Mouse (Mus musculus): ENCODE results near the gene Gbx1. TPM values are rescaled to one million over a fixed set of nuclear protein-coding genes. Genes with fewer than 3 reads are reported as not detected.
"Not testable (repeated sequence)": the region's sequence is repeated elsewhere in the genome, so short reads cannot be mapped to it uniquely, and the experiment has no call there.

The Gbx1 gene
- 0.02 TPM in 1 of 2 replicates, not detected in the other for polyA plus RNA-seq (2015; fragmentation: Nextera tagmentation; extraction: Ambion mirVana)

- no peak for ATAC-seq (ENCODE audit: low read depth)
- Histone ChIP-seq H3K9me3 (replicated peaks) (no peaks in the 10 kb centered on the region), H3K9ac (no peak within 1 kb of the TSS), H3K27me3 (peaks cover 99% of the 10 kb centered on the region), H3K4me3 (replicated peaks) (peak within 1 kb of the TSS; percentile 40), H3K27ac (no peak within 1 kb of the TSS), H3K4me2 (peak within 1 kb of the TSS; percentile 56), H3K4me1 (replicated peaks) (peaks cover 8% of the 10 kb centered on the region), H3K36me3 (no peaks in the 10 kb centered on the region)
- 2% methylated on average over 29 of the region's 49 CpGs for WGBS (ENCODE audit: insufficient replicate concordance)
- no peak for DNase-seq
Observed at GRCm38 (mm10) chr5:24526889-24527230, at the start of gene Gbx1. Gene Gbx1, minus strand, starts transcription at chr5:24527202.

- peak overlapping the region; percentile 65 for H3K27ac ChIP-seq
- peaks cover 29% of the 10 kb centered on the region for H3K4me1 ChIP-seq (replicated peaks)
- peak overlapping the region; percentile 95 for H3K4me2 ChIP-seq
- peak overlapping the region; percentile 92 for H3K9ac ChIP-seq
- peaks cover 39% of the 10 kb centered on the region for H3K36me3 ChIP-seq
- under 1% methylated on average over 32 of the region's 32 CpGs for WGBS (ENCODE audit: insufficient replicate concordance)
- peak overlapping the region; percentile 81 for H3K4me3 ChIP-seq (replicated peaks)
- H3K27me3 ChIP-seq = no peaks in the 10 kb centered on the region
- ATAC-seq (ENCODE audit: low read depth) = peak; percentile 22
- DNase-seq = no peak
- no peaks in the 10 kb centered on the region for H3K9me3 ChIP-seq (replicated peaks)
Observed at GRCm38 (mm10) chr5:24576801-24577182, 49.8 kb upstream of the Gbx1 start.

GRCm38 (mm10) chr5:24575948-24576347, 48.9 kb upstream of the Gbx1 start:
- peak overlapping the region; percentile 81 for H3K4me3 ChIP-seq (replicated peaks)
- ATAC-seq (ENCODE audit: low read depth) (no peak), DNase-seq (no peak)
- H3K36me3 ChIP-seq = peaks cover 47% of the 10 kb centered on the region
- H3K9ac ChIP-seq = peak overlapping the region; percentile 92; the same call in 1 of the 2 replicates
- H3K4me2 ChIP-seq = peak overlapping the region; percentile 95
- no peaks in the 10 kb centered on the region for H3K27me3 ChIP-seq
- no peaks in the 10 kb centered on the region for H3K9me3 ChIP-seq (replicated peaks)
- H3K27ac ChIP-seq = no peak overlapping the region
- 82% methylated on average over 1 of the region's 1 CpGs for WGBS (ENCODE audit: insufficient replicate concordance)
- H3K4me1 ChIP-seq (replicated peaks) = peaks cover 29% of the 10 kb centered on the region

- no peaks in the 10 kb centered on the region for H3K36me3 ChIP-seq
- no peak within 1 kb of the TSS for H3K9ac ChIP-seq
- no peak for DNase-seq
- H3K4me2 ChIP-seq = no peak within 1 kb of the TSS
- peaks cover 26% of the 10 kb centered on the region for H3K27me3 ChIP-seq
- no peak within 1 kb of the TSS for H3K4me3 ChIP-seq (replicated peaks)
- WGBS (ENCODE audit: insufficient replicate concordance) = 45% methylated on average over 2 of the region's 2 CpGs
- no peak for ATAC-seq (ENCODE audit: low read depth)
- no peaks in the 10 kb centered on the region for H3K4me1 ChIP-seq (replicated peaks)
- H3K27ac ChIP-seq = no peak within 1 kb of the TSS
- no peaks in the 10 kb centered on the region for H3K9me3 ChIP-seq (replicated peaks)
Observed at GRCm38 (mm10) chr5:24556709-24557108, 29.7 kb upstream of the Gbx1 start, which contains the start of gene 4931409K22Rik. Gene 4931409K22Rik, minus strand, starts transcription at chr5:24556809.

- H3K27me3 ChIP-seq = peaks cover 40% of the 10 kb centered on the region
- H3K4me1 ChIP-seq (replicated peaks); H3K9ac ChIP-seq; H3K9me3 ChIP-seq (replicated peaks); H3K4me3 ChIP-seq (replicated peaks); DNase-seq; H3K27ac ChIP-seq; H3K4me2 ChIP-seq; H3K36me3 ChIP-seq; ATAC-seq (ENCODE audit: low read depth): not testable (repeated sequence)
- WGBS (ENCODE audit: insufficient replicate concordance) = 78% methylated on average over 7 of the region's 7 CpGs
Observed at GRCm38 (mm10) chr5:24555335-24555734, 28.3 kb upstream of the Gbx1 start.

GRCm38 (mm10) chr5:24553621-24554244, 26.7 kb upstream of the Gbx1 start:
- Histone ChIP-seq H3K9me3 (replicated peaks) (no peaks in the 10 kb centered on the region), H3K4me1 (replicated peaks) (peaks cover 6% of the 10 kb centered on the region), H3K4me3 (replicated peaks) (no peak overlapping the region), H3K27ac (no peak overlapping the region), H3K4me2 (no peak overlapping the region), H3K36me3 (no peaks in the 10 kb centered on the region), H3K27me3 (peaks cover 48% of the 10 kb centered on the region), H3K9ac (no peak overlapping the region)
- ATAC-seq (ENCODE audit: low read depth) (no peak), DNase-seq (no peak)
- 52% methylated on average over 5 of the region's 5 CpGs for WGBS (ENCODE audit: insufficient replicate concordance)

GRCm38 (mm10) chr5:24551317-24551688, 24.3 kb upstream of the Gbx1 start:
- H3K4me1 ChIP-seq (replicated peaks) = peaks cover 6% of the 10 kb centered on the region
- no peak overlapping the region for H3K9ac ChIP-seq
- DNase-seq (no peak), ATAC-seq (ENCODE audit: low read depth) (no peak)
- H3K4me2 ChIP-seq = no peak overlapping the region
- no peaks in the 10 kb centered on the region for H3K36me3 ChIP-seq
- no peak overlapping the region for H3K4me3 ChIP-seq (replicated peaks)
- 37% methylated on average over 2 of the region's 2 CpGs for WGBS (ENCODE audit: insufficient replicate concordance)
- no peak overlapping the region for H3K27ac ChIP-seq
- H3K27me3 ChIP-seq = peaks cover 48% of the 10 kb centered on the region
- no peaks in the 10 kb centered on the region for H3K9me3 ChIP-seq (replicated peaks)

GRCm38 (mm10) chr5:24550598-24551316, 23.8 kb upstream of the Gbx1 start:
- Histone ChIP-seq H3K4me3 (replicated peaks) (no peak overlapping the region), H3K4me2 (no peak overlapping the region), H3K9me3 (replicated peaks) (no peaks in the 10 kb centered on the region), H3K4me1 (replicated peaks) (peaks cover 6% of the 10 kb centered on the region), H3K36me3 (no peaks in the 10 kb centered on the region), H3K27ac (no peak overlapping the region), H3K27me3 (peaks cover 48% of the 10 kb centered on the region), H3K9ac (no peak overlapping the region)
- WGBS (ENCODE audit: insufficient replicate concordance) = 30% methylated on average over 26 of the region's 26 CpGs
- DNase-seq = no peak
- no peak for ATAC-seq (ENCODE audit: low read depth)

GRCm38 (mm10) chr5:24542643-24543042, 15.6 kb upstream of the Gbx1 start:
- H3K9me3 ChIP-seq (replicated peaks) = no peaks in the 10 kb centered on the region
- peaks cover 11% of the 10 kb centered on the region for H3K4me1 ChIP-seq (replicated peaks)
- H3K27me3 ChIP-seq = peaks cover 14% of the 10 kb centered on the region
- H3K9ac ChIP-seq = no peak overlapping the region
- H3K27ac ChIP-seq = no peak overlapping the region
- no peak for DNase-seq
- H3K4me2 ChIP-seq = no peak overlapping the region
- ATAC-seq (ENCODE audit: low read depth) = no peak
- WGBS (ENCODE audit: insufficient replicate concordance) = 58% methylated on average over 7 of the region's 7 CpGs
- H3K36me3 ChIP-seq = no peaks in the 10 kb centered on the region
- H3K4me3 ChIP-seq (replicated peaks) = no peak overlapping the region

- Histone ChIP-seq H3K36me3 (no peaks in the 10 kb centered on the region), H3K9ac (no peak overlapping the region), H3K27ac (no peak overlapping the region), H3K4me2 (0 out of 2 replicates have a peak overlapping the region, but pooled peaks have one; percentile 23), H3K4me1 (replicated peaks) (peaks cover 11% of the 10 kb centered on the region), H3K4me3 (replicated peaks) (no peak overlapping the region), H3K9me3 (replicated peaks) (no peaks in the 10 kb centered on the region), H3K27me3 (peaks cover 22% of the 10 kb centered on the region)
- ATAC-seq (ENCODE audit: low read depth) (no peak), DNase-seq (no peak)
- 15% methylated on average over 6 of the region's 6 CpGs for WGBS (ENCODE audit: insufficient replicate concordance)
Observed at GRCm38 (mm10) chr5:24541144-24541569, 14.2 kb upstream of the Gbx1 start.

GRCm38 (mm10) chr5:24540387-24541143, 13.6 kb upstream of the Gbx1 start, which contains the start of gene Asb10:
Gene Asb10, minus strand, starts transcription at chr5:24540978.
- Histone ChIP-seq H3K9me3 (replicated peaks) (no peaks in the 10 kb centered on the region), H3K36me3 (no peaks in the 10 kb centered on the region), H3K9ac (no peak within 1 kb of the TSS), H3K27me3 (peaks cover 24% of the 10 kb centered on the region), H3K4me3 (replicated peaks) (no peak within 1 kb of the TSS), H3K27ac (no peak within 1 kb of the TSS), H3K4me2 (peak within 1 kb of the TSS; percentile 23; the same call in 1 of the 2 replicates), H3K4me1 (replicated peaks) (peaks cover 11% of the 10 kb centered on the region)
- ATAC-seq (ENCODE audit: low read depth) (peak; percentile 36), DNase-seq (no peak)
- WGBS (ENCODE audit: insufficient replicate concordance) = 16% methylated on average over 14 of the region's 14 CpGs
